Mouse (Mus musculus) hindbrain, postnatal 0 days (tissue): ENCODE measurements around the gene Fto. TPM values are rescaled to one million over a fixed set of nuclear protein-coding genes. Genes with fewer than 3 reads are reported as not detected.

ENCODE experiments used
- ATAC-seq: fragments of 200-750 bp; cut with Nextera tagmentation; 2 replicates; pipeline ENCODE4 v1.8.0; 2017; ENCODE audit warnings: mild to moderate bottlenecking, moderate TSS enrichment, moderate library complexity
- DNase-seq: peaks from one replicate; pipeline ENCODE4 v3.0.0-alpha.2; 2015; ENCODE audit warnings: low spot score
- H3K27ac ChIP-seq: fragments of 300-500 bp; sonication (generic); 2 replicates; pipeline ENCODE4 v1.5.1; 2014; ENCODE audit warnings: mild to moderate bottlenecking
- H3K27me3 ChIP-seq: fragments of 300-500 bp; sonication (generic); 2 replicates; pipeline ENCODE4 v1.6.1; 2014; ENCODE audit warnings: low read length, mixed read lengths; ENCODE audit not compliant: insufficient read depth
- H3K36me3 ChIP-seq: fragments of 300-500 bp; sonication (generic); 2 replicates; pipeline ENCODE4 v1.6.1; 2014; ENCODE audit warnings: low read length, mixed read lengths; ENCODE audit not compliant: insufficient read depth
- H3K4me1 ChIP-seq: fragments of 300-500 bp; sonication (generic); 2 replicates; pipeline ENCODE4 v1.6.1; 2014; ENCODE audit warnings: antibody characterized with exemption, low read length, mixed read lengths; ENCODE audit not compliant: insufficient read depth
- H3K4me2 ChIP-seq: fragments of 300-500 bp; sonication (generic); 2 replicates; pipeline ENCODE4 v1.6.1; 2014; ENCODE audit warnings: low read depth, mild to moderate bottlenecking, low read length, moderate library complexity, mixed read lengths
- H3K4me3 ChIP-seq: fragments of 300-500 bp; sonication (generic); 2 replicates; pipeline ENCODE4 v1.5.1; 2014; ENCODE audit warnings: low read length
- H3K9ac ChIP-seq: fragments of 300-500 bp; sonication (generic); replicated peaks from 2 replicates; pipeline ENCODE4 v1.6.1; 2014; ENCODE audit warnings: mild to moderate bottlenecking, low read length, moderate library complexity, mixed read lengths
- H3K9me3 ChIP-seq: fragments of 300-500 bp; sonication (generic); 2 replicates; pipeline ENCODE4 v1.6.1; 2016; ENCODE audit warnings: low read length, mixed read lengths
- CTCF ChIP-seq: IDR thresholded peaks from 2 replicates; pipeline ENCODE4 v1.5.1; 2016; ENCODE audit warnings: antibody characterized with exemption, control low read depth, low read depth
- WGBS: fragments of 180-500 bp; shearing (Covaris S2); extraction: QIAGEN DNeasy Blood & Tissue Kit; methylation state at CpG from one replicate; pipeline ENCODE4 v1.1.7; 2014; 5-methylcytosine and 5-hydroxymethylcytosine counted together
- polyA plus RNA-seq: library from polyadenylated mRNA; unstranded; fragments of >200 nt; fragmentation: Nextera tagmentation; extraction: Ambion mirVana; gene quantifications from 2 replicates; pipeline ENCODE4 v1.2.1, GENCODE M21; 2015
- total RNA-seq: library from RNA; depleted of rRNA; stranded (reverse); fragments of >200 nt; gene quantifications from 2 replicates; pipeline ENCODE4 v1.2.3, GENCODE M21; 2014

Fto gene
- total and polyA plus RNA-seq, 2 experiments from 2014 or later: 80.7 to 122 TPM

- no peak for TF ChIP-seq CTCF
- no peak for DNase-seq
- H3K4me1 ChIP-seq: 0 out of 2 replicates have a peak, but pooled peaks cover 6% of the 10 kb centered on the region
- H3K9ac ChIP-seq: no peak overlapping the region
- H3K36me3 ChIP-seq: 0 out of 2 replicates have a peak, but pooled peaks cover 3% of the 10 kb centered on the region
- H3K4me2 ChIP-seq: no peak overlapping the region
- 72% methylated on average over 9 of the region's 9 CpGs for WGBS
- no peaks in the 10 kb centered on the region for H3K9me3 ChIP-seq
- H3K4me3 ChIP-seq: no peak overlapping the region
- no peak for ATAC-seq
- no peak overlapping the region for H3K27ac ChIP-seq
- no peaks in the 10 kb centered on the region for H3K27me3 ChIP-seq
These were observed 224.8 kb downstream of the Fto start for GRCm38 (mm10) chr8:91538109-91538508.

- H3K27ac ChIP-seq: no peak overlapping the region
- 0 out of 2 replicates have a peak, but pooled peaks cover 6% of the 10 kb centered on the region for H3K4me1 ChIP-seq
- TF ChIP-seq CTCF: no peak
- H3K9ac ChIP-seq: no peak overlapping the region
- DNase-seq: no peak
- 0 out of 2 replicates have a peak, but pooled peaks cover 3% of the 10 kb centered on the region for H3K36me3 ChIP-seq
- no peak for ATAC-seq
- no peaks in the 10 kb centered on the region for H3K9me3 ChIP-seq
- no peak overlapping the region for H3K4me2 ChIP-seq
- no peaks in the 10 kb centered on the region for H3K27me3 ChIP-seq
- WGBS: 76% methylated on average over 5 of the region's 5 CpGs
- no peak overlapping the region for H3K4me3 ChIP-seq
These were observed 225.6 kb downstream of the Fto start for GRCm38 (mm10) chr8:91538892-91539291.

GRCm38 (mm10) chr8:91539586-91539985 is 226.3 kb downstream of the Fto start:
- no peak for TF ChIP-seq CTCF
- H3K27me3 ChIP-seq: no peaks in the 10 kb centered on the region
- no peak overlapping the region for H3K4me2 ChIP-seq
- H3K9ac ChIP-seq: no peak overlapping the region
- H3K4me3 ChIP-seq: no peak overlapping the region
- no peaks in the 10 kb centered on the region for H3K9me3 ChIP-seq
- H3K36me3 ChIP-seq: 0 out of 2 replicates have a peak, but pooled peaks cover 3% of the 10 kb centered on the region
- ATAC-seq: no peak
- no peak for DNase-seq
- 93% methylated on average over 8 of the region's 8 CpGs for WGBS
- H3K27ac ChIP-seq: no peak overlapping the region
- 0 out of 2 replicates have a peak, but pooled peaks cover 6% of the 10 kb centered on the region for H3K4me1 ChIP-seq

GRCm38 (mm10) chr8:91541229-91541628 is 227.9 kb downstream of the Fto start:
- Histone ChIP-seq H3K4me1 (0 out of 2 replicates have a peak, but pooled peaks cover 6% of the 10 kb centered on the region), H3K4me3 (no peak overlapping the region), H3K27me3 (no peaks in the 10 kb centered on the region), H3K9ac (no peak overlapping the region), H3K27ac (no peak overlapping the region), H3K9me3 (no peaks in the 10 kb centered on the region), H3K36me3 (0 out of 2 replicates have a peak, but pooled peaks cover 3% of the 10 kb centered on the region), H3K4me2 (no peak overlapping the region)
- 80% methylated on average over 3 of the region's 3 CpGs for whole genome bisulfite sequencing
- no peak for ATAC-seq
- TF ChIP-seq CTCF: no peak
- DNase-seq: no peak

- no peak overlapping the region for H3K4me3 ChIP-seq
- H3K27ac ChIP-seq: no peak overlapping the region
- no peaks in the 10 kb centered on the region for H3K9me3 ChIP-seq
- H3K36me3 ChIP-seq: 0 out of 2 replicates have a peak, but pooled peaks cover 3% of the 10 kb centered on the region
- WGBS: 87% methylated on average over 3 of the region's 3 CpGs
- no peak overlapping the region for H3K4me2 ChIP-seq
- H3K9ac ChIP-seq: no peak overlapping the region
- H3K27me3 ChIP-seq: no peaks in the 10 kb centered on the region
- no peaks in the 10 kb centered on the region for H3K4me1 ChIP-seq
- ATAC-seq: no peak
- TF ChIP-seq CTCF: no peak
- no peak for DNase-seq
These were observed 232.2 kb downstream of the Fto start for GRCm38 (mm10) chr8:91545561-91545960.

GRCm38 (mm10) chr8:91546599-91546998 is 233.3 kb downstream of the Fto start:
- no peak overlapping the region for H3K4me2 ChIP-seq
- ATAC-seq (no peak), DNase-seq (no peak)
- TF ChIP-seq CTCF: no peak
- H3K4me3 ChIP-seq: no peak overlapping the region
- no peak overlapping the region for H3K27ac ChIP-seq
- H3K9ac ChIP-seq: no peak overlapping the region
- 59% methylated on average over 8 of the region's 8 CpGs for WGBS
- H3K4me1 ChIP-seq: peaks cover 2% of the 10 kb centered on the region; the same call in 1 of the 2 replicates
- H3K9me3 ChIP-seq: no peaks in the 10 kb centered on the region
- no peaks in the 10 kb centered on the region for H3K27me3 ChIP-seq
- H3K36me3 ChIP-seq: 0 out of 2 replicates have a peak, but pooled peaks cover 3% of the 10 kb centered on the region

- Histone ChIP-seq H3K4me2 (no peak overlapping the region), H3K9ac (no peak overlapping the region), H3K4me1 (peaks cover 27% of the 10 kb centered on the region), H3K36me3 (no peaks in the 10 kb centered on the region), H3K27ac (no peak overlapping the region), H3K9me3 (no peaks in the 10 kb centered on the region), H3K4me3 (no peak overlapping the region), H3K27me3 (no peaks in the 10 kb centered on the region)
- WGBS: 80% methylated on average over 1 of the region's 1 CpGs
- no peak for DNase-seq
- no peak for ATAC-seq
- TF ChIP-seq CTCF: no peak
These were observed 236.8 kb downstream of the Fto start for GRCm38 (mm10) chr8:91550131-91550530.
